Mouse (Mus musculus) neural tube, embryonic 13.5 days (tissue): ENCODE results near the gene Peak1. TPM values are rescaled to one million over a fixed set of nuclear protein-coding genes. Genes with fewer than 3 reads are reported as not detected.

ENCODE experiments used
- ATAC-seq: fragments of 200-750 bp; cut with Nextera tagmentation; 2 replicates; pipeline ENCODE4 v1.8.0; 2017; ENCODE audit warnings: low read depth, mild to moderate bottlenecking, moderate TSS enrichment, moderate library complexity
- H3K27ac ChIP-seq: fragments of 300-500 bp; sonication (generic); replicated peaks from 2 replicates; pipeline ENCODE4 v1.5.1; 2015; ENCODE audit warnings: moderate library complexity, mild to moderate bottlenecking, inconsistent platforms
- H3K27me3 ChIP-seq: fragments of 300-500 bp; sonication (generic); 2 replicates; pipeline ENCODE4 v1.6.1; 2015; ENCODE audit warnings: mild to moderate bottlenecking, inconsistent platforms
- H3K36me3 ChIP-seq: fragments of 300-500 bp; sonication (generic); 2 replicates; pipeline ENCODE4 v1.6.1; 2015; ENCODE audit warnings: mild to moderate bottlenecking, inconsistent platforms
- H3K4me1 ChIP-seq: fragments of 300-500 bp; sonication (generic); replicated peaks from 2 replicates; pipeline ENCODE4 v1.6.1; 2015; ENCODE audit warnings: inconsistent platforms
- H3K4me2 ChIP-seq: fragments of 300-500 bp; sonication (generic); 2 replicates; pipeline ENCODE4 v1.6.1; 2015; ENCODE audit warnings: inconsistent platforms, mild to moderate bottlenecking, moderate library complexity
- H3K4me3 ChIP-seq: fragments of 300-500 bp; sonication (generic); 2 replicates; pipeline ENCODE4 v1.5.1; 2015; ENCODE audit warnings: mild to moderate bottlenecking, inconsistent platforms
- H3K9ac ChIP-seq: fragments of 300-500 bp; sonication (generic); 2 replicates; pipeline ENCODE4 v1.6.1; 2015; ENCODE audit warnings: moderate library complexity, mild to moderate bottlenecking, inconsistent platforms
- H3K9me3 ChIP-seq: fragments of 300-500 bp; sonication (generic); 2 replicates; pipeline ENCODE4 v1.6.1; 2016; ENCODE audit warnings: inconsistent platforms
- WGBS: fragments of 180-500 bp; shearing (Covaris S2); methylation state at CpG from one replicate; pipeline ENCODE4 v1.1.7; 2015; 5-methylcytosine and 5-hydroxymethylcytosine counted together
- polyA plus RNA-seq: library from polyadenylated mRNA; unstranded; fragments of >200 nt; fragmentation: Nextera tagmentation; extraction: Ambion mirVana; gene quantifications from 2 replicates; pipeline ENCODE4 v1.2.1, GENCODE M21; 2015

The Peak1 gene
- polyA plus RNA-seq, 1 experiment from 2014 or later = 6.9 TPM

DNA sequence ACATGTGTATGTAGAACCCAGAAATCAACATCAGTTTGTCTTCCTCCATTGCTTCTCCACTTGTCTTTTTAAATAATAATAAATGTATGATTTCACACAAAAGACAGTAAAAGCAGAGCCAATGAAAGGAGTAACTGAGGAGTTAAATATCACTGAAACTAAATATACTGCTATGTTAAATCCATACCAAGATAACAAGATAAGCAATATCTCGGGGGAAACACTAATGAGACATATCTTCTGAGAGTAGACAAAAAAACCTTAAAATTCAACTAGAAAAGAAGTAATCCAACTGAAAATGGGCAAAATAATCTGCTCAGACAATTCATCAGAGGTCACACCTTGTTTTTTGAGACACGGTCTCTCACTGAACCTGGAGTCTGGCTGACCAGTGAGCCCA is 7.9 kb downstream of the Peak1 start:
- Histone ChIP-seq H3K27me3 (no peaks in the 10 kb centered on the region), H3K4me2 (no peak overlapping the region), H3K9me3 (no peaks in the 10 kb centered on the region), H3K36me3 (no peaks in the 10 kb centered on the region), H3K27ac (no peak overlapping the region), H3K4me3 (no peak overlapping the region), H3K9ac (no peak overlapping the region), H3K4me1 (peaks cover under 1% of the 10 kb centered on the region; the same call in 1 of the 2 replicates)
- ATAC-seq = no peak
- WGBS = 94% methylated on average over 2 of the region's 2 CpGs

DNA sequence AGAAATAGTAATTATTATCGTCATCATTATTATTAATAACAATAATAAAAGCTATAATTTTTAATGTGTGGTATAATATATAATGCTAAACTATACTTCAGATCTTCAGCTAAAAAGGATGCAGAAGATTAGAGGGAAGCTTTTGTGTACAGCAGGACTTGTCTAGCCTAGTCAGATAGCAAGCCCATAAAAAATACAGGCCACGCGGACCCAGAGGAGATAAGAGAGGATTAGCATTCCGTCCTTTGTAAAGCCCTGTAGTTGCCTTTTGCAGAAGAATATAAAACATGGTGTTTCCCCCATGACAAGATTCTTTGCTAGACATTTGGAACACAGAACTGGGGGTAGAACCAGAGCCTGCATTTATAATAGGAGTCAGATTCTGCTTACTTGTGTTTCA is 13.2 kb downstream of the Peak1 start:
- no peak overlapping the region for H3K4me2 ChIP-seq
- no peak overlapping the region for H3K9ac ChIP-seq
- H3K27ac ChIP-seq = no peak overlapping the region
- ATAC-seq = no peak
- H3K27me3 ChIP-seq = no peaks in the 10 kb centered on the region
- H3K36me3 ChIP-seq = no peaks in the 10 kb centered on the region
- H3K4me1 ChIP-seq = no peaks in the 10 kb centered on the region
- WGBS = 74% methylated on average over 4 of the region's 4 CpGs
- no peaks in the 10 kb centered on the region for H3K9me3 ChIP-seq
- H3K4me3 ChIP-seq = no peak overlapping the region

DNA sequence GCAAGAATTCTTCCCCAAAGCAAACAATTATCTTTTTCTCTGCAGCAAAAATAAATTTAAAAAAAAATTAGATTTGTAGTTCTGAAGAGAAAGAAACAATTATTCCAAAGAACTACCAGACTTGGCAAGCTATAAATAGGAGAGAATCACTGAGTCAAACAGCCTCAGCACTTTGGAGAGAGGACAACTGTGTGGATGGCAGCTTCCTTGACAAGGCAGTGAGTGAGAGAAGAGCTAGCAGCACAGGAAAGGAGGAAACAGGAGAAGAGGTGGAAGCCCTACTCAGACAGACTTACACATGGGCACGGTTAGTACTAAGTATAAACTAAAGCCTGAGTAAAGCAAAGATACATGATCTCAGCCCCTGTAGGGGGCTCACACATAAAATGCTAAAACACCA is 21.6 kb downstream of the Peak1 start:
- Histone ChIP-seq H3K36me3 (no peaks in the 10 kb centered on the region), H3K27me3 (no peaks in the 10 kb centered on the region), H3K4me1 (no peaks in the 10 kb centered on the region), H3K4me3 (no peak overlapping the region), H3K9me3 (no peaks in the 10 kb centered on the region), H3K27ac (no peak overlapping the region), H3K4me2 (no peak overlapping the region), H3K9ac (no peak overlapping the region)
- WGBS = 67% methylated on average over 1 of the region's 1 CpGs
- no peak for ATAC-seq

DNA sequence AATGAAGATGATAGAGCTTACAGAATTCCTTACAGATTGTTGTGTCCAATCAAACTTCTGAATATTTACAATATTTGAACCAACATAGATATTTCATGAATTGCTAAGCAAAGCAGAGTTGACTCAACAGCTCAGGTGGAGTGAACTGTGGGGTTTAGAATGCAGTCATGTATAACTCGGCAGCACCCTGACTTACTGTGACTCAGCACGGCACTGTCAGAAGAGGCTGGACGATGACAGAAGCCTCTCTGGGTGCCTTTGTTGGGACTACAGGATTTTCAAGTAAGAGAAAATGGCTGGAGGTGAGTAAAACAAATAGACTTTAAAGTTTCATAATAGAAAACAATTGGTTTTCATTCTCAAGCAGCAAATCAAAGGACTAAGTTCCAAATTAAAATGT is 25.0 kb downstream of the Peak1 start:
- no peaks in the 10 kb centered on the region for H3K27me3 ChIP-seq
- H3K9ac ChIP-seq = no peak overlapping the region
- H3K36me3 ChIP-seq = no peaks in the 10 kb centered on the region
- no peak overlapping the region for H3K4me2 ChIP-seq
- no peak overlapping the region for H3K27ac ChIP-seq
- H3K4me1 ChIP-seq = no peaks in the 10 kb centered on the region
- ATAC-seq = no peak
- no peak overlapping the region for H3K4me3 ChIP-seq
- 84% methylated on average over 3 of the region's 3 CpGs for WGBS
- H3K9me3 ChIP-seq = no peaks in the 10 kb centered on the region

DNA sequence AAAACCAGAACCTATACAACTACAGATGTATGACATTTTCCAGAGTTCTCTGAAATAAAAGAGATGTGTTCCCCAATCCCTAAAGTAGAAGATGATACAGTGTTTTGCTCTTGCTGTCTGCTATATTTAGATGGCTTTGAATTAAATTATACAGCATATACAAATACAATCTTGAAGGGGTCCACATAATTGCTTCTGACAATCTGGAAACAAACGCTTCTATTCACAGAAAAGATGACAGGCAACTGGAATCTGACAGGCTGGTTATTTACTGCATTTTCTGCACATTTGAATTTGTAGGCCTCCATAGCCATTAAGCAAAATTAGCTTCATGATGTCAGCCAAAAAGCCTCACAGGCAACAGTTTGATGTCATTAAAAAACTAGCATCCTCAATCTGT is 35.1 kb downstream of the Peak1 start:
- no peaks in the 10 kb centered on the region for H3K36me3 ChIP-seq
- H3K9ac ChIP-seq = no peak overlapping the region
- H3K4me3 ChIP-seq = no peak overlapping the region
- no peaks in the 10 kb centered on the region for H3K4me1 ChIP-seq
- no peak overlapping the region for H3K4me2 ChIP-seq
- WGBS = 70% methylated on average over 1 of the region's 1 CpGs
- ATAC-seq = no peak
- H3K9me3 ChIP-seq = no peaks in the 10 kb centered on the region
- no peak overlapping the region for H3K27ac ChIP-seq
- no peaks in the 10 kb centered on the region for H3K27me3 ChIP-seq

DNA sequence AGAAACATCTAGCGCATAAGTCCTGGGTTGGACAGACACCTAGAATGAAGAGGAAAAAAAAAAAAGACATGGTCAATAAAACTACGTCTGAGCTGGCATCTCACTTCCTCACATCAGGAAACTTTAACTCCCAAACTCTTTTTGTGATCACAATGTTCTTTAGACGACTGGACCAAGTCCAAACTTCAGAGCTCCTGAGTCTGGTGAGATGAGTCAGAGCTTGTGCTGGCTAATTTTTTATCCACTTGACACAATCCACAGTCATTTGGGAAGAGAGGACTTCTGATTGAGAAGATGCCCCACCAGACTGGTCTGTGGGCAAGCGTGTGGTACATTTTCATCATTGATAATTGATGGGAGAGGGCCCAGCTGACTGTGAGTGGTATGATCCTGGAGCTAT is 43.5 kb downstream of the Peak1 start:
- Histone ChIP-seq H3K4me3 (no peak overlapping the region), H3K4me1 (no peaks in the 10 kb centered on the region; the same call in 1 of the 2 replicates), H3K27me3 (no peaks in the 10 kb centered on the region), H3K36me3 (no peaks in the 10 kb centered on the region), H3K27ac (no peak overlapping the region), H3K9ac (no peak overlapping the region), H3K9me3 (no peaks in the 10 kb centered on the region), H3K4me2 (no peak overlapping the region)
- 73% methylated on average over 4 of the region's 4 CpGs for WGBS
- no peak for ATAC-seq

DNA sequence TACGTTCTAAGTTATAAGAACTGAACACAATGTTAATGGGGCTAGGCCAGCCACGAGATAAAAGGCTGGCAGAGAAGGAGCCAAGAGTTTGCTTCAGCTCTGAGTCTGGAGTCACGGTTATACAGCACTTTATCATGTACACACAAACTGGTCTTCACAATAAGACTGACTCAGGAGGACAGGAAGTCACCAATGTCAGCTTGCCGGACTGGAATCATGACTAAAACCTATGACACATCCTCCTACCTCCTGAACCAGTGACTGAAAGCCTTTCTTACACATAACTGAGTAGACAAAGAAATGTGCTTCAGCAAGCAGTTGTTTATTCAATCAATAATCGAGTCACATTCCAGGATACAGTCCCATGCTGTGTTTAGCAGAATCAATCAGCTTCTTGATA is 47.2 kb downstream of the Peak1 start:
- Histone ChIP-seq H3K9ac (no peak overlapping the region), H3K27ac (no peak overlapping the region), H3K4me1 (no peaks in the 10 kb centered on the region; the same call in 1 of the 2 replicates), H3K4me2 (no peak overlapping the region), H3K9me3 (no peaks in the 10 kb centered on the region), H3K27me3 (no peaks in the 10 kb centered on the region), H3K4me3 (no peak overlapping the region), H3K36me3 (no peaks in the 10 kb centered on the region)
- 56% methylated on average over 5 of the region's 5 CpGs for WGBS
- ATAC-seq = no peak

DNA sequence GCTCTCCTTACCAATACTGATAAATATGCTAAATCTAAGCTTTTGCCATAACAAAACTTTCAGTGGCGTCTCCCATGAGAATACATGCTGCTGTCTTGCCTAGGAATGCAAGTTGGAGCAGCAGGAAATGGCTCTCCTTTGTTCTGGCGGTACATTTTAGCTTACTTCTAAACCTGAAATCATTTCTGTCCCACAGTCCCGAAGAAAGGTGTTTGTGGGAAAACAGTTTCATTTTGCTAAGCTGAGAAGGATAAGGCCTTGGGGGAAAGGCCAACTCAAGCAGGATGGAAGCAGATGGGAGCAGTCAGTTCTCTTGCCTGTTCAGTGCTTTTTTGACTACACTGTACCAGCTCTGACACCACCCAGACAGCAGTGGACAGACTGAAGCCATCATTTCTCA is 49.1 kb downstream of the Peak1 start:
- H3K27me3 ChIP-seq = no peaks in the 10 kb centered on the region
- H3K9me3 ChIP-seq = no peaks in the 10 kb centered on the region
- no peaks in the 10 kb centered on the region for H3K36me3 ChIP-seq
- no peak overlapping the region for H3K4me3 ChIP-seq
- H3K9ac ChIP-seq = no peak overlapping the region
- H3K4me2 ChIP-seq = no peak overlapping the region
- WGBS = 69% methylated on average over 3 of the region's 3 CpGs
- H3K27ac ChIP-seq = no peak overlapping the region; the same call in 1 of the 2 replicates
- ATAC-seq = no peak
- no peaks in the 10 kb centered on the region; the same call in 1 of the 2 replicates for H3K4me1 ChIP-seq

DNA sequence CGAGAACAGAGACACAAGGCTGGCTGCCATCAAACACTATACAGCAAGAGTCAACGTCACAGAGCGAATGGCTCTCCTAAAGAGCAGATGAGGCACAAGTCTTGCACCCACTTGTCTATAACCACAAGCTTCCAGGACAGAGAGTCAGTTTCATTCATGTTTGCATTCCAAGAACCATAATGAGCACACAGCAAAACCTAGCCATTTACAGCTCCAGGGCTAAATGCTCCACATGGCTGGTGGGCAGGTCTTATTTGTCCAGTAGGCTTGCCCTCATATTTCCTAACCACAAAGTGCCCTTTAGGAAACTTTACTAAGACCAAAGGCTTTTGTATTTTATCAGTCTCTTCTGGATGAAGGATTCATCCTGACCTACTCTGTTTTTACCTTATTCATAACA is 54.6 kb downstream of the Peak1 start:
- H3K27ac ChIP-seq = no peak overlapping the region
- peaks cover 4% of the 10 kb centered on the region; the same call in 1 of the 2 replicates for H3K4me1 ChIP-seq
- no peaks in the 10 kb centered on the region for H3K36me3 ChIP-seq
- H3K4me2 ChIP-seq = no peak overlapping the region
- H3K27me3 ChIP-seq = no peaks in the 10 kb centered on the region
- no peak overlapping the region for H3K4me3 ChIP-seq
- no peak overlapping the region for H3K9ac ChIP-seq
- ATAC-seq = no peak
- 93% methylated on average over 3 of the region's 3 CpGs for WGBS
- no peaks in the 10 kb centered on the region for H3K9me3 ChIP-seq

DNA sequence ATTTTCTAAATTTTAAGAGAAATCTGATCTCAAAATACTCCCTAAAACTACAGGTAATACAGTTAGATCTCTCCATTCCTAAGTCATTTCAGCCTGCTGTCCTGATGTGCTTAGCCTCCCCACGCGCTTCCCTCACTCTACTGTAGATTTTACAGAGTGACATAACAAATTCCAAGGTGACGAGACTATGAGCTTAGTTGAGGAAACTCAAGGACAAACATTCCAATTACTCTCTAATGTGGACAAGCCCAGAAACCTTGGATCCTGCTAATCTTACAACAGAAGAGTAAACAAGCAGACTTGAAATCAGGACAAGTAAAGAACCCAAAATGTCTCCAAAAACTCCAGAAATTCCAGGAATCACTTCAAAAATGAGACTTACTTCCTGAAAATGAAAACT is 58.6 kb downstream of the Peak1 start:
- no peak overlapping the region for H3K4me2 ChIP-seq
- ATAC-seq = no peak
- no peaks in the 10 kb centered on the region for H3K36me3 ChIP-seq
- no peaks in the 10 kb centered on the region for H3K27me3 ChIP-seq
- 82% methylated on average over 3 of the region's 3 CpGs for WGBS
- no peak overlapping the region for H3K4me3 ChIP-seq
- no peaks in the 10 kb centered on the region for H3K9me3 ChIP-seq
- H3K4me1 ChIP-seq = peaks cover 16% of the 10 kb centered on the region
- H3K27ac ChIP-seq = no peak overlapping the region
- no peak overlapping the region for H3K9ac ChIP-seq

DNA sequence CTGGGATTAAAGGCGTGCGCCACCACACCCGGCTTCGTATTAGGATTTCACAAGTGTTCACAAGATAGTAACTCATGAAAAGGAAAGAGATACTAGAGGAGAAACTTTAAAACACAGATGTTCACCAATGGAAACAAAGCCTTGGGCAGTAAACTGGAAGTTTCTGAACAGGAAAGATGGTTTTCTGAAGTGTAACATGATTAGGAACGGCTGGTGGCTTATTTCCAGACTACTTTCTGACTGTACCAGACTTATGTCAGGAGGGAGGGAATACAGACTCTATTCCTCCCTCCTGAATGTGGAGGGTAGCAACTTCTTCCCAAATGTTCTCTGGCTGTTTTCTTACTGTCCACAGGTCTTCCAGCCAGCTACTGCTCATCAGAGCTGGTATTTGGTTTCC is 62.7 kb downstream of the Peak1 start:
- no peaks in the 10 kb centered on the region for H3K27me3 ChIP-seq
- no peaks in the 10 kb centered on the region for H3K36me3 ChIP-seq
- peaks cover 16% of the 10 kb centered on the region for H3K4me1 ChIP-seq
- no peaks in the 10 kb centered on the region for H3K9me3 ChIP-seq
- H3K4me3 ChIP-seq = no peak overlapping the region
- no peak overlapping the region for H3K27ac ChIP-seq
- H3K4me2 ChIP-seq = no peak overlapping the region
- 96% methylated on average over 5 of the region's 5 CpGs for WGBS
- H3K9ac ChIP-seq = no peak overlapping the region
- no peak for ATAC-seq

DNA sequence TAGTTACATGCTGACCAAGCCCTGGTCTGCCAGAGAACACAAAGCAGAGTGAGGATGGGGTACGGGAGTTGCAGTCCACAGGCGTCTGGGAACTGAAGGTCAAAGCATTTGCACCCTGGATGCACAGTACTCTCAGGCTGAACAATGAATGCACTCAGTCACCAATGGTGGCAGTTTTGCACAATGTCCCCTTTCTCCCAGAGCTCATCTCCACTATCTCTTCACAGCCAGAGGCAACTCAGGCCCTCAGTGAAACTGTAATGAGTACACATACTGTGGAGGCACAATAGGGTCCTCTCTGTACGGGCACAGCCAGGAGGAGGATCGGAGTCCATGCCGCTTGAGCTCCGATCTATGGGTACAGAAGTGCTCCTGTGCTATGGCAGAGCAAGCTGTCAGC is 71.5 kb downstream of the Peak1 start:
- no peak overlapping the region for H3K4me3 ChIP-seq
- H3K4me2 ChIP-seq = no peak overlapping the region
- peaks cover 16% of the 10 kb centered on the region for H3K4me1 ChIP-seq
- H3K9me3 ChIP-seq = no peaks in the 10 kb centered on the region
- H3K9ac ChIP-seq = no peak overlapping the region
- no peak overlapping the region for H3K27ac ChIP-seq
- ATAC-seq = no peak
- H3K27me3 ChIP-seq = no peaks in the 10 kb centered on the region
- WGBS = 65% methylated on average over 6 of the region's 6 CpGs
- H3K36me3 ChIP-seq = no peaks in the 10 kb centered on the region

DNA sequence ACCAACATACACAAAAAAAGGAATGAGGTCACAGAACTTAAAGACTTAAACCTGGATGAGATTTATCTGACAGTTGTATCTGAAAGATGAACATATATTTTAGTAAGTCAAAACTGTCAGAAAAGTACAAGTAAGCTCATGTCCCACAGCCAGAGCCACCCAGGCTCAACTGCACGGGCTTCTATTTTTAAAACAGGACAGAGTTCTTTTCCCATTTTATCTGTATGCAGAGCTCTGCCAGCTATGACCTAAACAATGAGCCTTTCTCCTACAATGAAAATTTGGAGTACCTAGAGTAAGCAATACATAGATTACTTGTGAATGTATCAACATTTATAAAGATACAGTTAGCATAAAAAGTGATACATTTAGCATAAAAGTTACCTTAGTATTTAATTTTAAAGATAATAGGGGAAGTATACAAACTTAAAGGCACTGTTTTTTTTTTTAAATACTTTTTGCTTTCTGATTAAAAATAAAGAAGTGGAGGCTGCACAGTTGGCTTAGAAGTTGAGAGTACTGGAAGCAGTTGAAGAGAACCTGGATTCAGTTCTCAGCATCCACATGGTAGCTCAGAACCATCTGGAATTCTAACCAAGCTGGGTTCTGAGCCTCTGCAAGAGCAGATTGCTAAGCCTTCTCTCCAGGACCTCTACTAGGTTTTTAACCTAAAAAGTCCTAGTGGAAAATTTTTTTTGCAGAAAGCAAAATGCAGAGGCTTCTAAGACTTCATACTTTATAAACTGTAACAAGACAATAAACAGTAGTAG is 78.3 kb downstream of the Peak1 start:
- 62% methylated on average over 1 of the region's 1 CpGs for WGBS
- no peak overlapping the region for H3K27ac ChIP-seq
- no peaks in the 10 kb centered on the region for H3K4me1 ChIP-seq
- H3K4me2 ChIP-seq = no peak overlapping the region
- H3K9me3 ChIP-seq = no peaks in the 10 kb centered on the region
- no peak for ATAC-seq
- H3K27me3 ChIP-seq = no peaks in the 10 kb centered on the region
- H3K9ac ChIP-seq = no peak overlapping the region
- H3K4me3 ChIP-seq = no peak overlapping the region
- no peaks in the 10 kb centered on the region for H3K36me3 ChIP-seq
